Mouse (Mus musculus): Measurements from ENCODE around the gene Nek4. TPM values are rescaled to one million over a fixed set of nuclear protein-coding genes. Genes with fewer than 3 reads are reported as not detected.

Nek4 gene
- polyA plus RNA-seq (2015; fragmentation: Nextera tagmentation; extraction: Ambion mirVana) = 8.7 and 10.5 TPM in 2 replicates

GRCm38 (mm10) chr14:30951154-30951825, at the start of gene Nek4:
Nek4 (plus strand) TSS chr14:30951377.
- DNase-seq (ENCODE audit: low spot score) = peak; percentile 99
- Histone ChIP-seq H3K4me1 (replicated peaks; ENCODE audit: insufficient read depth, low read length) (peaks cover 7% of the 10 kb centered on the region; the same call in 1 of the 2 replicates), H3K4me2 (ENCODE audit: low read length) (peak within 1 kb of the TSS; percentile 87), H3K9ac (ENCODE audit: low read depth, low read length) (peak within 1 kb of the TSS; percentile 81), H3K36me3 (ENCODE audit: insufficient read depth, low read length) (no peaks in the 10 kb centered on the region), H3K27me3 (ENCODE audit: insufficient read depth, low read length) (no peaks in the 10 kb centered on the region), H3K9me3 (replicated peaks; ENCODE audit: low read length) (no peaks in the 10 kb centered on the region), H3K27ac (peak within 1 kb of the TSS; percentile 62; the same call in 1 of the 2 replicates), H3K4me3 (replicated peaks; ENCODE audit: low read depth, low read length) (peak within 1 kb of the TSS; percentile 81)
- under 1% methylated on average over 57 of the region's 57 CpGs for WGBS
- peak; percentile 44 for TF ChIP-seq CTCF (IDR thresholded peaks at IDR 0.05; ENCODE audit: low read depth)
- peak; percentile 97 for ATAC-seq (replicated peaks; ENCODE audit: low FRiP score, low read depth)

- H3K27ac ChIP-seq = no peak overlapping the region
- H3K36me3 ChIP-seq (ENCODE audit: insufficient read depth, low read length) = no peaks in the 10 kb centered on the region
- no peak overlapping the region for H3K4me3 ChIP-seq (replicated peaks; ENCODE audit: low read depth, low read length)
- no peaks in the 10 kb centered on the region for H3K4me1 ChIP-seq (replicated peaks; ENCODE audit: insufficient read depth, low read length)
- no peaks in the 10 kb centered on the region for H3K9me3 ChIP-seq (replicated peaks; ENCODE audit: low read length)
- ATAC-seq (replicated peaks; ENCODE audit: low FRiP score, low read depth) (no peak), DNase-seq (ENCODE audit: low spot score) (no peak)
- WGBS = 90% methylated on average over 5 of the region's 5 CpGs
- H3K9ac ChIP-seq (ENCODE audit: low read depth, low read length) = no peak overlapping the region
- TF ChIP-seq CTCF (IDR thresholded peaks at IDR 0.05; ENCODE audit: low read depth) = no peak
- H3K27me3 ChIP-seq (ENCODE audit: insufficient read depth, low read length) = no peaks in the 10 kb centered on the region
- no peak overlapping the region for H3K4me2 ChIP-seq (ENCODE audit: low read length)
These were observed 48.5 kb upstream of the Nek4 start for GRCm38 (mm10) chr14:30902628-30903027.

GRCm38 (mm10) chr14:30903036-30903435, 48.1 kb upstream of the Nek4 start:
- Histone ChIP-seq H3K36me3 (ENCODE audit: insufficient read depth, low read length) (no peaks in the 10 kb centered on the region), H3K4me2 (ENCODE audit: low read length) (no peak overlapping the region), H3K4me3 (replicated peaks; ENCODE audit: low read depth, low read length) (no peak overlapping the region), H3K9me3 (replicated peaks; ENCODE audit: low read length) (no peaks in the 10 kb centered on the region), H3K27me3 (ENCODE audit: insufficient read depth, low read length) (no peaks in the 10 kb centered on the region), H3K9ac (ENCODE audit: low read depth, low read length) (no peak overlapping the region), H3K4me1 (replicated peaks; ENCODE audit: insufficient read depth, low read length) (no peaks in the 10 kb centered on the region), H3K27ac (no peak overlapping the region)
- WGBS = 69% methylated on average over 3 of the region's 3 CpGs
- TF ChIP-seq CTCF (IDR thresholded peaks at IDR 0.05; ENCODE audit: low read depth) = no peak
- no peak for ATAC-seq (replicated peaks; ENCODE audit: low FRiP score, low read depth)
- DNase-seq (ENCODE audit: low spot score) = no peak

- Histone ChIP-seq H3K9ac (ENCODE audit: low read depth, low read length) (no peak overlapping the region), H3K27me3 (ENCODE audit: insufficient read depth, low read length) (no peaks in the 10 kb centered on the region), H3K4me2 (ENCODE audit: low read length) (no peak overlapping the region), H3K9me3 (replicated peaks; ENCODE audit: low read length) (no peaks in the 10 kb centered on the region), H3K4me3 (replicated peaks; ENCODE audit: low read depth, low read length) (no peak overlapping the region), H3K27ac (no peak overlapping the region), H3K36me3 (ENCODE audit: insufficient read depth, low read length) (no peaks in the 10 kb centered on the region), H3K4me1 (replicated peaks; ENCODE audit: insufficient read depth, low read length) (no peaks in the 10 kb centered on the region)
- TF ChIP-seq CTCF (IDR thresholded peaks at IDR 0.05; ENCODE audit: low read depth) = no peak
- 81% methylated on average over 8 of the region's 8 CpGs for WGBS
- ATAC-seq (replicated peaks; ENCODE audit: low FRiP score, low read depth) (no peak), DNase-seq (ENCODE audit: low spot score) (no peak)
These were observed 46.9 kb upstream of the Nek4 start for GRCm38 (mm10) chr14:30904307-30904706.

- no peak overlapping the region for H3K4me2 ChIP-seq (ENCODE audit: low read length)
- no peaks in the 10 kb centered on the region for H3K4me1 ChIP-seq (replicated peaks; ENCODE audit: insufficient read depth, low read length)
- no peak overlapping the region for H3K27ac ChIP-seq
- no peaks in the 10 kb centered on the region for H3K36me3 ChIP-seq (ENCODE audit: insufficient read depth, low read length)
- WGBS = 91% methylated on average over 6 of the region's 6 CpGs
- H3K9me3 ChIP-seq (replicated peaks; ENCODE audit: low read length) = no peaks in the 10 kb centered on the region
- DNase-seq (ENCODE audit: low spot score) (no peak), ATAC-seq (replicated peaks; ENCODE audit: low FRiP score, low read depth) (no peak)
- no peak overlapping the region for H3K9ac ChIP-seq (ENCODE audit: low read depth, low read length)
- no peak for TF ChIP-seq CTCF (IDR thresholded peaks at IDR 0.05; ENCODE audit: low read depth)
- no peak overlapping the region for H3K4me3 ChIP-seq (replicated peaks; ENCODE audit: low read depth, low read length)
- no peaks in the 10 kb centered on the region for H3K27me3 ChIP-seq (ENCODE audit: insufficient read depth, low read length)
These were observed 45.2 kb upstream of the Nek4 start for GRCm38 (mm10) chr14:30906001-30906400.

- no peak overlapping the region for H3K27ac ChIP-seq
- H3K9me3 ChIP-seq (replicated peaks; ENCODE audit: low read length) = no peaks in the 10 kb centered on the region
- H3K9ac ChIP-seq (ENCODE audit: low read depth, low read length) = no peak overlapping the region
- no peaks in the 10 kb centered on the region for H3K36me3 ChIP-seq (ENCODE audit: insufficient read depth, low read length)
- H3K4me1 ChIP-seq (replicated peaks; ENCODE audit: insufficient read depth, low read length) = 0 out of 2 replicates have a peak, but pooled peaks cover under 1% of the 10 kb centered on the region
- DNase-seq (ENCODE audit: low spot score) = peak; percentile 32
- WGBS = 63% methylated on average over 3 of the region's 3 CpGs
- ATAC-seq (replicated peaks; ENCODE audit: low FRiP score, low read depth) = no peak
- H3K27me3 ChIP-seq (ENCODE audit: insufficient read depth, low read length) = no peaks in the 10 kb centered on the region
- TF ChIP-seq CTCF (IDR thresholded peaks at IDR 0.05; ENCODE audit: low read depth) = no peak
- H3K4me3 ChIP-seq (replicated peaks; ENCODE audit: low read depth, low read length) = no peak overlapping the region
- no peak overlapping the region for H3K4me2 ChIP-seq (ENCODE audit: low read length)
These were observed 43.3 kb upstream of the Nek4 start for GRCm38 (mm10) chr14:30907814-30908265.
